Comparison of ENCODE assay signal across 31 mouse cellular contexts in the genomic region with DNA sequence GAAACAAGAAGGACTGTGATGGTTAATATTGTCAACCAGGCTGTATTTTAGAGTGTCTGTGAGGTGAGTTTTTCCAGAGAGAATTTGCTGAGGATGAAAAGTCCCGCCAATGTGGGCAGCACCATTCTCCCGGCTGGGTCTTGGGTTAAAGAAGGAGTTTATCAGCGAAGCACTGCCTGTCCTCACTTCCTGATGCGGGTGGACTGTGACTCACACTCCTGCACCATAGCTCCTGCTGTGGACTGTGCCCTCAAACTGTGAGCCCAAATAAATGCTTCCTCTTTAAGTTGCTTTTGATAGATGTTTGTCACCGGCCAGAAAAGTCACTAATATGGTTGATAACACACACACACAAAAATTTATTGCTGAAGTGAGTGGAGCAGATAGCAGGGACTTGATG. TPM values are rescaled to one million over a fixed set of nuclear protein-coding genes. Genes with fewer than 3 reads are reported as not detected.
"Had no signal": no experiment of that assay in that cellular context is flagged by ENCODE, and none has a peak within 500 bp of the region (broad histone marks: within the 10 kb centered on the region; RNA-seq: fewer than 3 reads in every experiment).

No protein-coding gene starts in this region.

- ATAC-seq: forebrain, embryonic 13.5 days; forebrain, embryonic 14.5 days; forebrain, embryonic 15.5 days; forebrain, embryonic 16.5 days; forebrain, postnatal 0 days had no signal

- DNase-seq: cerebellum, adult 9-10 months; cerebellum, adult 9-11 months; cerebellum, postnatal 10 days; cerebellum, postnatal 14 days; cerebellum, postnatal 25 days; cerebellum, postnatal 36 days; embryo, embryonic 11 days; forebrain, postnatal 0 days; gastrocnemius, adult 2 months; gastrocnemius, postnatal 10 days; gastrocnemius, postnatal 14 days; gastrocnemius, postnatal 25 days; gastrocnemius, postnatal 36 days; heart, adult 18-20 months; heart, adult 2 months had no signal

- H3K9me3 ChIP-seq: embryonic facial prominence, embryonic 10.5 days; embryonic facial prominence, embryonic 12.5 days; embryonic facial prominence, embryonic 13.5 days; embryonic facial prominence, embryonic 15.5 days; forebrain, embryonic 10.5 days; forebrain, embryonic 12.5 days; forebrain, embryonic 13.5 days; forebrain, embryonic 15.5 days had no signal

- H3K4me1 ChIP-seq: embryonic facial prominence, embryonic 10.5 days; embryonic facial prominence, embryonic 12.5 days; embryonic facial prominence, embryonic 13.5 days; embryonic facial prominence, embryonic 15.5 days; forebrain, embryonic 10.5 days; forebrain, embryonic 12.5 days; forebrain, embryonic 13.5 days had no signal

- H3K4me2 ChIP-seq: embryonic facial prominence, embryonic 12.5 days; embryonic facial prominence, embryonic 13.5 days; embryonic facial prominence, embryonic 15.5 days; forebrain, embryonic 12.5 days; forebrain, embryonic 13.5 days; forebrain, embryonic 15.5 days had no signal

- H3K4me3 ChIP-seq: embryonic facial prominence, embryonic 10.5 days; embryonic facial prominence, embryonic 12.5 days; embryonic facial prominence, embryonic 13.5 days; embryonic facial prominence, embryonic 15.5 days; erythroblast, embryonic 14.5 days; forebrain, embryonic 10.5 days; forebrain, embryonic 12.5 days; forebrain, embryonic 13.5 days; forebrain, embryonic 15.5 days; gastrocnemius, adult 2 months; heart, adult 2 months had no signal

- H3K9ac ChIP-seq: embryonic facial prominence, embryonic 12.5 days; embryonic facial prominence, embryonic 13.5 days; embryonic facial prominence, embryonic 15.5 days; forebrain, embryonic 12.5 days; forebrain, embryonic 13.5 days; forebrain, embryonic 15.5 days; forebrain, postnatal 0 days had no signal

- H3K27ac ChIP-seq: embryonic facial prominence, embryonic 10.5 days; embryonic facial prominence, embryonic 12.5 days; embryonic facial prominence, embryonic 13.5 days; embryonic facial prominence, embryonic 15.5 days; forebrain, embryonic 10.5 days; forebrain, embryonic 12.5 days; forebrain, embryonic 13.5 days; forebrain, embryonic 15.5 days; gastrocnemius, adult 2 months; heart, adult 2 months had no signal

- H3K36me3 ChIP-seq: embryonic facial prominence, embryonic 12.5 days; embryonic facial prominence, embryonic 13.5 days; embryonic facial prominence, embryonic 15.5 days; forebrain, embryonic 12.5 days; forebrain, embryonic 15.5 days had no signal

RNA-seq across cellular contexts. Expression of a gene that starts 10.3 kb away (rescaled TPM):
- total RNA-seq: forebrain, postnatal 0 days; gastrocnemius, adult 18-20 months; gastrocnemius, adult 2 months; gastrocnemius, adult 8-10 months; gastrocnemius, postnatal 14 days; heart, adult 2 months; heart, adult 8-10 months had no signal
- polyA plus RNA-seq: cortical plate, adult 2 months; embryonic facial prominence, embryonic 10.5 days; embryonic facial prominence, embryonic 11.5 days; embryonic facial prominence, embryonic 13.5 days; forebrain, embryonic 10.5 days; forebrain, embryonic 12.5 days; forebrain, embryonic 13.5 days; forebrain, embryonic 14.5 days; forebrain, embryonic 15.5 days; forebrain, embryonic 16.5 days; forebrain, postnatal 0 days had no signal
